Mouse (Mus musculus) ES-CJ7 (cell line): ENCODE results near the gene Rack1.
"Not testable (repeated sequence)": the region's sequence is repeated elsewhere in the genome, so short reads cannot be mapped to it uniquely, and the experiment has no call there.

Experiments
- DNase-seq: peaks from one replicate; pipeline ENCODE4 v3.0.0; 2011; ENCODE audit warnings: low read depth, low spot score

Gene Rack1

GRCm38 (mm10) chr11:48818346-48818745, 18.2 kb downstream of the Rack1 start:
- DNase-seq = peak; percentile 91

DNA sequence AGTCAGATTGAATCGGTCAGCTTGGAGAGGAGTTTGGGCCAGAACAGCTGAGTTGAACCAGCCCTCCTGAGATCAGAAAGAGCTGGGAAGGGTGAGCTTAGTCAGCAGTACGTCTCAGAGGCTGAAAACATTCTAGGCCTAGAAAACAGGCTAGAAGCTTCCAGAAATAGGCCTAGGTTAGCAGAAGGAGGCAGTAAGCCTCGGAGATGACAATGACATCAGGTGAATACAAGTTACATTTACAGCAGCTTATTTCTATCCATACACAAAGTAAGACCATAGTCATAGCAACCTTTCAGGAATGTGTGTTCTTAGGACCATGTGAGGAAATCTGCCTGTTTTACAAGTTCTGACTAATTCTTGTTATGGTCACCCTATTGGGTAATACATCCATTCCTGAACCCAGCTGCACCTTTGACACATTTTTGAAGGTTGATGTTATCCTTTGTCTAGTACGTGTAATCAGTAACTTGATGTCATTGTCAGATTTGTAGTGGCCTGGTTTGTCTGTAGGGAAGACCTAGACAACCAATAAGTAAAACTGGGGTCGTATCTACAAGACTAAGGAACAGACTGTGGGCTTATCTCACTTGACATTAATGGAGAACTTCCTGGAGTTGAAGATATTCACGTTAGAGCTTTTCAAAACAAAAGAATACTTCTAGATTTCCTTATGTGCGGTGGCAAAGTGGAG, 19.6 kb downstream of the Rack1 start:
- no peak for DNase-seq

DNA sequence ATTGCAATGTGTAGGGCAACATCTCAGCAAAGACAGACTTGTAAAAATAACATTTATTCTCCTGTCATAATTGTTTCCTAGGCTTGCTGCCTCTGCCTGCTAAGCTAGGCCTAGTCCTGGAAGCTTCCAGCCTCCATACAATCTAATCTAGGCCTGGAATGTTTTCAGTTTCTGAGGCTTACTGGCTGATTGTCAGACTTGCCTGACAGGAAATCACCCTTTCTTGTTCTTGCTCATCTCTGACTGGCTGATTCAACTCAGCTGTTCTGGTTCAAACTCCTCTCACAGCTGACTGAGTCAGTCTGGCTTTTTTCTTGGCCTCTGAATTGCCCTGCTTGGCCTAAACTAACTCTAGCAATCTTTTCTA, 20.2 kb downstream of the Rack1 start:
- no peak for DNase-seq

GRCm38 (mm10) chr11:48821299-48821698, 21.2 kb downstream of the Rack1 start:
- not testable (repeated sequence) for DNase-seq

- DNase-seq = no peak
Observed at GRCm38 (mm10) chr11:48822768-48823512, 22.8 kb downstream of the Rack1 start.

GRCm38 (mm10) chr11:48823536-48823972, 23.4 kb downstream of the Rack1 start:
- peak; percentile 95 for DNase-seq

DNA sequence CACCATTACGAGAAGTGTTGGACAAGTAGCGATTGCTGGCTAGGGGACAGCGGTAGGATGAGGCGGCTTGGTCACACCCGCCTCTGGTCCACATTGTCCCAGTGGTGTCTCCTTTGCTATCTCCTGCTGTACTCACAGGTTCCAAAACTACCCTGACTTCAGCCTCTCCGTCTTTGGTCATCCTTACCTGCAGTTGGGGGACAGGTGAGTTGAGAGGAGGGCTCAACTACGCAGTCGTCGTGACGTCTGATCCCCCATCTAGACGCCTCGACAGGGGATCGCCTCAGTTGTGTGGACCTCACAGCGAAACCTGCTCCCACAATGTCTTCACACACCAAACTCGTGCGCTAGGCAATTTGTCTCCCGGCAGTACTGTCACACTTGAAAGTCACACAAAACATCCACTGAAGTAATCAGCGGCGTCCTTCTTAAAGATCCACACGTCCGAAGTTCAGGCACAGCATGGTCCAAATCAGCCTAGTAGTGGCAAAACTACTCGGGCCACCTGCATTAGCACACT, 24.2 kb downstream of the Rack1 start:
- no peak for DNase-seq

DNA sequence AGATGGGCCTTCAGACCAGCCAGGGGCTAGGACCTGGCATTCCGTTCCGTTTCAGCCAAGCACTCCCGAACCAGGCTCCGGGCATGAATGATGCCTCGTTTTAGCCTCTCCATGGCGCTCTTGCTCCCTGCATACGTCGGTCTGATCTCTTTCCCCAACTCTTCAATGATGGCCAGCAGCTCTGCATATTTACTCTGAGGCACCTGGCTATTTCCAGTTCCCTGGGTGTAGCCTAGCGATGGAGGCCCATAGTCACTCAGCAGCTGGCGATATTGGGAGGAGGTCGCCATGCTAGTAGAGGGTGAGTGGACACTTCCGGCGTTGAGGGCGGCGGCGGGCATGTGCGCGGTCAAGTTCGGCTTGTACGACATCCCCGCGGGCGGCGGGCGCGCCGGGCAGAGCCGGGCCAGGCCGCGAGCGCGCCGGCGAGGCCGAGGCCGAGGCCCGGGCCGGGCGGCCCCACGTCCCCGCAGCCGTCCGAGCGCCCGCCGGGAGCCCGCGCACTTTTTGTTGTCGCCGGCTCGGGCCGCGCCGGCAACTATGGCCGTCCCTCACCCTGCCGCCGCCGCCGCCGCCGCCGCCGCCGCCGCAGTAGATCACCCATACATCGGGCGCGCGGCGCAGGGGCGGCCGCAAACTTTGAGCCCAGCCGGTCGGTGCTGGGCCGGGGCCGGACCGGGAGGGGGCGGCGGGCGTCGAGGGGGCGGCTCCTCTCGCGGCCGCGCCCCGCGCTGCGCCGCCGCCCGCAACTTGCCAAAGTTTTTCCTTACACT, 26.0 kb downstream of the Rack1 start, which contains the start of the genes Trim7 and Gm12184:
TSS of gene Trim7 (plus strand) at position 162 of the 773 bp plus-strand sequence.
TSS of gene Gm12184 (minus strand) at position 677 of the 773 bp plus-strand sequence.
- DNase-seq = not testable (repeated sequence)

- DNase-seq = peak; percentile 97
Observed at GRCm38 (mm10) chr11:48826752-48827096, 26.6 kb downstream of the Rack1 start.

- peak; percentile 78 for DNase-seq
Observed at GRCm38 (mm10) chr11:48827926-48828325, 27.8 kb downstream of the Rack1 start.

DNA sequence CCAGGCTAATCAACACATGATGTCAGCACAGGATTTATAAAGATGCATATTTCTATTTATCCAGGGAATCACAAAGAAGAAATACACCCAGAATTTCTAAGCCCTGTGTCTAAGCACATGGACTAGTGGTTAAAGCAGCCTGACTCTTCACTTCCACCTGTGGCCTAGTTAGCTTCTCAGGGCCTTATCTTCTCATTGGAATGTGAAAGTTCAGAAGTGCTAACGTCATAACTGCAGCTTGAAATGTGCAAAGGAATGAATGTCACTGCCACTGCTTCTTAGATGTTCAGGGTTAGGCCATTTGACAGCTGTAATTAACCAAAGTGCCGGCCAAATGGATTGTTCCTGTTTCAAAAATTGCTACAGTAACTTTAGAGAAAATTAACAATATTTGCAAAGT, 30.1 kb downstream of the Rack1 start:
- DNase-seq = no peak

DNA sequence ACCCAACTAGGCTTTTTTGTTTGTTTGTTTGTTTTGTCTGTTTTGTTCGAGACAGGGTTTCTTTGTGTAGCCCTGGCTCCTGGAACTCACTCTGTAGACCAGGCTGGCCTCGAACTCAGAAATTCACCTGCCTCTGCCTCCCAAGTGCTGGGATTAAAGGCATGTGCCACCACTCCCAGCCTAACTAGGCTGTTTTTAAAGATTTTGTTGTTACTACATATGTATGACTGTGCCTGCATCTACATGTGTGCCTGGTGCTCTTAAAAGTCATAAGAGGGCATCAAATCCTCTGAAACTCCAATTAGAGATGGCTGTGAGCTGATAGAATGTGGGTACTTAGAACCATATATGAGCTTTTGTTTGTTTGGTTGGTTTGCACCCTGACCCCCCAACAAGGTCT, 31.1 kb downstream of the Rack1 start:
- no peak for DNase-seq

- DNase-seq = no peak
Observed at GRCm38 (mm10) chr11:48833078-48833730, 33.1 kb downstream of the Rack1 start.

- peak; percentile 90 for DNase-seq
Observed at GRCm38 (mm10) chr11:48833731-48834639, 33.9 kb downstream of the Rack1 start.

DNA sequence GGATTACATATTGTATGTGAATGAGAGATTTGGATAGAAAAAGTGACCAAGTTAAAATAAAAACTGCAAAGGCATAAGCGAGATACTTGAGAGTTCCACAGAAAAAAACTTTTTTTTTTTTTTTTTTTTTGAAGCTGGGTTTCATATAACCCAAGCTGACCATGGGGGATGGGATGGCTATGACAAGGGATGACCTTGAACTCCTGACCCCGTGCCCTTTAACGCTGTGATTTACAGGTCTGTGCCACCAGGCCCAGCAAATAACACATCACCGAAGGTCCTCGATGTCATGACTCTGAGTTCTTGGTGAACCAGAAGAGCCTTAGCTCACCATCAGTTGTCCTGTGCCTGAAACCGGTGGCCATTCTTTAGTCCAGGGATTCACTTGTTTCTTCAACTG, 35.8 kb downstream of the Rack1 start:
- peak; percentile 74 for DNase-seq

DNA sequence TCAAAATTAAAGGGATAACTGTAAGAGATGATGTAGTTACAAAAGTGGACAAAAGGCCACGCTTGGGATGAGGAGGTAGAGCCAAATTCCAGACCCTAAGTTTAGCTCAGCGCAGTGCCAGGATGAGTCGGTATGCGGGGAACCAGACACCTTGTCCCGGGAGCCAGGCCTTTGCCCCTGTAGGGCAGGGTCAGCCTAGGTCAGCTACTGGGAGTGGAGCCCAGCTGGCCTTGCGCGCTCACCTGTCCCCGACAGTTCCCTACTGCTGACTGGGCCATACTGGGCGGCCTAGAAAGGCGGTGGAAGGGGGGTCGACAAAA, 36.8 kb downstream of the Rack1 start:
- no peak for DNase-seq

DNA sequence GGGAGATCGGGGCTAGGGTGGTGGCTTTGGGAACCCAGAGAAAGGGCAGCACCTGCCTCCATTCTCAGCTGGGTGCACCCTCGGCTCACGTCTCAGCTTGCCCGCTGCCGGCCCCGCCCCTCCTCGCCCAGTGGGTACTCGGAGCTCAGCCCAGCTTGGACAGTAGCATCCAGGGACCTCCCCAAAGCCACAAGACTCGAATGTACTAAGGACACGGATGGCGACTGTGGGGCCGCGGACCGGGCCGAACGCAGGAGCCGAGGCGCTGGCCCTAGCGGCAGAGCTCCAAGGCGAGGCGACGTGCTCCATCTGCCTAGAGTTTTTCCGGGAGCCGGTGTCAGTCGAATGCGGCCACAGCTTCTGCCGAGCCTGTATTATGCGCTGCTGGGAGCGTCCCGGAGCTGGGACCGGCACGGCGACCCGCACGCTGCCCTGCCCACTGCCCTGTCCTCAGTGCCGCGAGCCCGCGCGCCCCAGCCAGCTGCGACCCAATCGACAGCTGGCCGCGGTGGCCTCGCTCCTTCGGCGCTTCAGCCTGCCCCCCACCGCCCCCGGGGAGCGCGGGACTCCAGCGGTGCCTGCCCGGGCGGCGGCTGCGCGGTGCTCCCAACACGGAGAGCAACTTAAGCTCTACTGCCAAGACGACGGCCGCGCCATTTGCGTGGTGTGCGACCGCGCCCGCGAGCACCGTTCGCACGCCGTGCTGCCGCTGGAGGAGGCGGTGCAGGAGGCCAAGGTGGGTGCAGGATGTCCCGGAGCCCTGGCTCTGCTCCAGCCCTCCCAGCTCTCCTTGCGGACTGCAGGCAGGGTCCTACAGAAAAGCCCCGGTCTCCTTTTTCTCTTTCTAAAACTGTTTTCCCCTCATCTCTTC, 37.4 kb downstream of the Rack1 start:
- DNase-seq = no peak

DNA sequence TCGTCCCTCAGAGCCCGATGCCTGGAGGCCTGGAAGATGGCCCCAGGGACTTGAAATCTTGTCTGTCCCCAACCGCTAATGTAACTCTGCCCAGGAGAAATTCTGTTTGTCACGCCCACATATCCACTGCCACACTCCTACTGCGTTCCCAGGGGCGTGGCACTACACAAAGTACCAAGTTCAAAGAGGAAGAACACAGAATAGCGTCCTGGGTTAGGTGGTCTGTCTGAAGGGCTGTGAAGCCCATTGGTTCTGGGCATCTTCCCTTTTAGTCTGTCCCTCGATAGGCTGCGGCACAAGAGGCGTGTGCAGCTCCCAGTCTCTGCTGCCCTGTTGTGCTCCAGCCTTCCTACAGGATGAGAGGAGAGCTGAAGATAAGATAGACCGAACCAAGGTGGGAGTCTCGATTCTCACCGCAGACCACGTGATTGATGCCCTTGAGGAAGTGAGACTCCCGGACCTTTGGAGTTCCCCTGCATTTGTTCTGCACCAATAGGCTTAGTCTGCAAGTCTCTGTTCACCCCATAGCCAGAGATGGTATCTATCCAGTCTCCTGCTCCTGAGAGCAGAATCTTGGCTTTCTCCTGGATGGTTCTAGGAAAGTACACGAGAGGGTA, 38.2 kb downstream of the Rack1 start:
- peak; percentile 83 for DNase-seq
